Mouse (Mus musculus) cerebral cortex, adult 2 months (tissue): Measurements from ENCODE around the gene Acsbg2.

Experiments used
- WGBS: fragments of 180-500 bp; shearing (Covaris S2); methylation state at CpG from one replicate; pipeline ENCODE4 v1.1.7; 2018; 5-methylcytosine and 5-hydroxymethylcytosine counted together

The Acsbg2 gene

GRCm38 (mm10) chr17:56874237-56874636 lies at the start of gene Acsbg2:
Gene Acsbg2 (minus strand): TSS chr17:56874447.
- 92% methylated on average over 2 of the region's 2 CpGs for WGBS

GRCm38 (mm10) chr17:56919725-56920124 lies 45.5 kb upstream of the Acsbg2 start:
- WGBS: 78% methylated on average over 3 of the region's 3 CpGs

GRCm38 (mm10) chr17:56917166-56917565 lies 42.9 kb upstream of the Acsbg2 start:
- 61% methylated on average over 2 of the region's 2 CpGs for WGBS

- 85% methylated on average over 3 of the region's 3 CpGs for WGBS
These were observed 38.8 kb upstream of the Acsbg2 start for GRCm38 (mm10) chr17:56913023-56913422.

- 47% methylated on average over 2 of the region's 2 CpGs for WGBS
These were observed 35.5 kb upstream of the Acsbg2 start for GRCm38 (mm10) chr17:56909764-56910163.

- WGBS: 47% methylated on average over 9 of the region's 9 CpGs
These were observed 33.6 kb upstream of the Acsbg2 start for GRCm38 (mm10) chr17:56907887-56908286.

- 90% methylated on average over 5 of the region's 5 CpGs for WGBS
These were observed 32.8 kb upstream of the Acsbg2 start for GRCm38 (mm10) chr17:56907096-56907495.

- 90% methylated on average over 3 of the region's 3 CpGs for WGBS
These were observed 31.9 kb upstream of the Acsbg2 start for GRCm38 (mm10) chr17:56906166-56906565.

- WGBS: 80% methylated on average over 5 of the region's 5 CpGs
These were observed 28.5 kb upstream of the Acsbg2 start for GRCm38 (mm10) chr17:56902698-56903097.

GRCm38 (mm10) chr17:56897630-56898195 lies 23.5 kb upstream of the Acsbg2 start:
- 61% methylated on average over 7 of the region's 7 CpGs for WGBS

- 60% methylated on average over 6 of the region's 6 CpGs for WGBS
These were observed 22.4 kb upstream of the Acsbg2 start for GRCm38 (mm10) chr17:56896513-56897129.

GRCm38 (mm10) chr17:56895368-56895918 lies 21.2 kb upstream of the Acsbg2 start:
- 92% methylated on average over 9 of the region's 9 CpGs for WGBS

GRCm38 (mm10) chr17:56890018-56890417 lies 15.8 kb upstream of the Acsbg2 start:
- 99% methylated on average over 2 of the region's 2 CpGs for WGBS

GRCm38 (mm10) chr17:56888050-56888449 lies 13.8 kb upstream of the Acsbg2 start:
- WGBS: 83% methylated on average over 2 of the region's 3 CpGs

- 88% methylated on average over 17 of the region's 17 CpGs for WGBS
These were observed 10.6 kb upstream of the Acsbg2 start for GRCm38 (mm10) chr17:56884809-56885208.

- 53% methylated on average over 5 of the region's 5 CpGs for whole genome bisulfite sequencing
These were observed 10.1 kb upstream of the Acsbg2 start for GRCm38 (mm10) chr17:56884331-56884730.

- WGBS: 41% methylated on average over 17 of the region's 17 CpGs
These were observed 9.4 kb upstream of the Acsbg2 start for GRCm38 (mm10) chr17:56883612-56884011.

- 94% methylated on average over 19 of the region's 19 CpGs for WGBS
These were observed 3.2 kb upstream of the Acsbg2 start for GRCm38 (mm10) chr17:56877426-56877825.

- WGBS: 70% methylated on average over 8 of the region's 8 CpGs
These were observed 2.7 kb upstream of the Acsbg2 start for GRCm38 (mm10) chr17:56876981-56877380.

GRCm38 (mm10) chr17:56876465-56876864 lies 2.2 kb upstream of the Acsbg2 start:
- 84% methylated on average over 3 of the region's 3 CpGs for WGBS

- 90% methylated on average over 12 of the region's 12 CpGs for WGBS
These were observed 847 bp upstream of the Acsbg2 start, which contains the start of gene 1700061G19Rik for GRCm38 (mm10) chr17:56874936-56875651. Gene 1700061G19Rik (plus strand): TSS chr17:56875477.

- WGBS: 80% methylated on average over 7 of the region's 7 CpGs
These were observed 1.7 kb downstream of the Acsbg2 start for GRCm38 (mm10) chr17:56872512-56872911.

- WGBS: 83% methylated on average over 8 of the region's 8 CpGs
These were observed 2.5 kb downstream of the Acsbg2 start for GRCm38 (mm10) chr17:56871767-56872166.
